Mouse (Mus musculus) heart, embryonic 15.5 days (tissue): ENCODE results near the gene Rnf151. TPM values are rescaled to one million over a fixed set of nuclear protein-coding genes. Genes with fewer than 3 reads are reported as not detected.
A peak's percentile ranks its signal among the peaks of the same experiment; 100 is the strongest.

ENCODE experiments used
- ATAC-seq: fragments of 200-750 bp; cut with Nextera tagmentation; replicated peaks from 2 replicates; pipeline ENCODE4 v1.8.0; 2017; ENCODE audit warnings: low read depth, moderate TSS enrichment; ENCODE audit not compliant: insufficient number of reproducible peaks, insufficient read depth, low FRiP score
- H3K27ac ChIP-seq: fragments of 300-500 bp; sonication (generic); 2 replicates; pipeline ENCODE4 v1.5.1; 2015; ENCODE audit warnings: mild to moderate bottlenecking, inconsistent platforms
- H3K27me3 ChIP-seq: fragments of 300-500 bp; sonication (generic); 2 replicates; pipeline ENCODE4 v1.6.1; 2015; ENCODE audit warnings: inconsistent platforms
- H3K36me3 ChIP-seq: fragments of 300-500 bp; sonication (generic); 2 replicates; pipeline ENCODE4 v1.6.1; 2015; ENCODE audit warnings: mild to moderate bottlenecking, inconsistent platforms
- H3K4me1 ChIP-seq: fragments of 300-500 bp; sonication (generic); replicated peaks from 2 replicates; pipeline ENCODE4 v1.6.1; 2015; ENCODE audit warnings: inconsistent platforms
- H3K4me2 ChIP-seq: fragments of 300-500 bp; sonication (generic); 2 replicates; pipeline ENCODE4 v1.6.1; 2015; ENCODE audit warnings: inconsistent platforms, mild to moderate bottlenecking, moderate library complexity
- H3K4me3 ChIP-seq: fragments of 300-500 bp; sonication (generic); 2 replicates; pipeline ENCODE4 v1.5.1; 2015; ENCODE audit warnings: mild to moderate bottlenecking, inconsistent platforms
- H3K9ac ChIP-seq: fragments of 300-500 bp; sonication (generic); 2 replicates; pipeline ENCODE4 v1.6.1; 2015; ENCODE audit warnings: mild to moderate bottlenecking, inconsistent platforms
- H3K9me3 ChIP-seq: fragments of 300-500 bp; sonication (generic); replicated peaks from 2 replicates; pipeline ENCODE4 v1.6.1; 2016; ENCODE audit warnings: inconsistent platforms
- WGBS: fragments of 180-500 bp; shearing (Covaris S2); methylation state at CpG from one replicate; pipeline ENCODE4 v1.1.7; 2015; ENCODE audit warnings: mixed read lengths; 5-methylcytosine and 5-hydroxymethylcytosine counted together
- polyA plus RNA-seq: library from polyadenylated mRNA; unstranded; fragments of >200 nt; fragmentation: Nextera tagmentation; extraction: Ambion mirVana; gene quantifications from 2 replicates; pipeline ENCODE4 v1.2.1, GENCODE M21; 2015

Rnf151 gene
- polyA plus RNA-seq, 1 experiment from 2014 or later = not detected

DNA sequence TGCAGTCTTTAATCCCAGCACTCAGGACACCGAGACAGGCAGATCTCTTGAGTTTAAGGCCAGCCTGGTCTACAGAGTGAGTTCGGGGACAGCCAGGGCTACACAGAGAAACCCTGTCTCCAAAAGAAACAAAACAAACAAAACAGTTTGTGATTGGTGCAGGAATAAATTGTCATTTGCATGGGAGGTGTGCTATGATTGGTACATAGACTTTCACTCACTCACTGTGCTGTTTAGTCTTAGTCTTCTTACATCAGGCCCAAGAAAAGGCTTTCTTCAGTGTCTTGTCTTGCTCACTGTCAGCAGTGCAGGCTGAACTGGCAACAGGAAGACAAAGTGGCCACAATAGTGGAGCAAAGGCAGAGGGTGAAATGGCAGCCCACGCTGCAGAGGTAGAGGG is 26.5 kb upstream of the Rnf151 start:
- Histone ChIP-seq H3K27me3 (0 out of 2 replicates have a peak, but pooled peaks cover 9% of the 10 kb centered on the region), H3K27ac (no peak overlapping the region), H3K4me2 (no peak overlapping the region), H3K4me3 (no peak overlapping the region), H3K36me3 (0 out of 2 replicates have a peak, but pooled peaks cover 11% of the 10 kb centered on the region), H3K9me3 (no peaks in the 10 kb centered on the region), H3K9ac (no peak overlapping the region), H3K4me1 (no peaks in the 10 kb centered on the region)
- no peak for ATAC-seq
- 67% methylated on average over 3 of the region's 3 CpGs for WGBS

DNA sequence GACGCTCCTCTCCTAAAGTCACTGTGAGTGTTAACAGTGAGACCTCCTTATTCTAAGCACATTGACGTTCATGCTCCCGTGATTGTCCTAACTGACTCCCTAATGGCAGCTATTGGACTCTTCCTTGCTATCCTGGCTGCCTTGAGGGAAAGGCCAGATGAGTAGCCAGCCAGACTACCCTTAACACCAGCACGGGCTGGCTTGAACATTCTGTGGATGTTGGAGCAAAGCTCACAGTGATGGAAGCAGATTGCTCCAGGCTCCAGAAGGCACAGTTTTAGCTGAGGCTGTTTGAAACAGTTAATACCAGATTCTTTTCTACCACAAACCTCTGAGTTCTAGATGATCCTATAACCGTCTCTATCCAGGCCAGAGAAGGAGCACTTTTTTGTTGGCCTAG is 26.0 kb upstream of the Rnf151 start:
- Histone ChIP-seq H3K4me2 (no peak overlapping the region), H3K9me3 (no peaks in the 10 kb centered on the region), H3K4me3 (no peak overlapping the region), H3K9ac (no peak overlapping the region), H3K27ac (no peak overlapping the region), H3K27me3 (0 out of 2 replicates have a peak, but pooled peaks cover 6% of the 10 kb centered on the region), H3K36me3 (0 out of 2 replicates have a peak, but pooled peaks cover 11% of the 10 kb centered on the region), H3K4me1 (no peaks in the 10 kb centered on the region)
- ATAC-seq = no peak
- 65% methylated on average over 5 of the region's 5 CpGs for WGBS

DNA sequence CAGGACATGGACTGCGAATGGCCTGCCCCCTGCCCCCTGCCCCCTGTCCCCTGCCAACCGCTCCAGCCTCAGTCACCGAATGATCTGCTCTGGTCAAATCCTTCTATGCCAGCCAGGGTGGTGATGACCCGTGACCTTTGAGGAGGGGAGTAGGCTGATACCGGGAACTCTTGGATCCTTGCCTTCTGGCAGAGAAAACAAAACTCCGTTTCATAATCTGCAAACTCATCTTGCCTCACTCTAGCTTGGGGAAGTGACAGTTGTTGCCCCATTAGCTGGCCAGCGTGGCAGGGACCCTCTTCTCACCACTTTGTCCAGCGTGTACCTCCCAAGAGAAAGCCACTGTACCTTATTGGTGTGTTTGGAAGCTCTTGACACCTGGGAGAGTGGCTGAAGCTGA is 24.4 kb upstream of the Rnf151 start:
- Histone ChIP-seq H3K27ac (no peak overlapping the region), H3K4me3 (no peak overlapping the region), H3K27me3 (0 out of 2 replicates have a peak, but pooled peaks cover 6% of the 10 kb centered on the region), H3K4me2 (no peak overlapping the region), H3K9me3 (no peaks in the 10 kb centered on the region), H3K4me1 (peaks cover 5% of the 10 kb centered on the region), H3K9ac (no peak overlapping the region), H3K36me3 (0 out of 2 replicates have a peak, but pooled peaks cover 11% of the 10 kb centered on the region)
- 73% methylated on average over 8 of the region's 8 CpGs for WGBS
- ATAC-seq = no peak

DNA sequence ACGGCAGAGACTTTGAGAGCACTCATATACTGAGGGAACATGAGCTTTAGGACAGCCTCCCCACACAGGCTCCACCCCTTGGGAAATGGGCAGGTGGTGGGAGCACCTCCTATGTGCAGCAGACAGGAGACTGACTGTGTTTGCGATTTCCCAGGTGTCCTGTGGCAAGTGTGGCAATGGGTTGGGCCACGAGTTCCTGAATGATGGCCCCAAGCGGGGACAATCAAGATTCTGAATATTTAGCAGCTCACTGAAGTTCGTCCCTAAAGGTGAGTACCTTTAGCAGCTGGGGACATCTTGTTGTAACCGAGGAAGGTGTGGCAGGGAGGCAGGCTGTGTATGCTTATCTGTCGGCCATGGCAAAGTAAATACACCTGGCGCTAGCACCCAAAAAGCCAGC is 22.1 kb upstream of the Rnf151 start:
- H3K27ac ChIP-seq = no peak overlapping the region
- H3K27me3 ChIP-seq = no peaks in the 10 kb centered on the region
- H3K9ac ChIP-seq = no peak overlapping the region
- H3K4me1 ChIP-seq = peaks cover 16% of the 10 kb centered on the region
- H3K9me3 ChIP-seq = no peaks in the 10 kb centered on the region
- H3K36me3 ChIP-seq = 0 out of 2 replicates have a peak, but pooled peaks cover 11% of the 10 kb centered on the region
- no peak overlapping the region for H3K4me3 ChIP-seq
- no peak overlapping the region for H3K4me2 ChIP-seq
- ATAC-seq = no peak
- WGBS = 84% methylated on average over 8 of the region's 8 CpGs

DNA sequence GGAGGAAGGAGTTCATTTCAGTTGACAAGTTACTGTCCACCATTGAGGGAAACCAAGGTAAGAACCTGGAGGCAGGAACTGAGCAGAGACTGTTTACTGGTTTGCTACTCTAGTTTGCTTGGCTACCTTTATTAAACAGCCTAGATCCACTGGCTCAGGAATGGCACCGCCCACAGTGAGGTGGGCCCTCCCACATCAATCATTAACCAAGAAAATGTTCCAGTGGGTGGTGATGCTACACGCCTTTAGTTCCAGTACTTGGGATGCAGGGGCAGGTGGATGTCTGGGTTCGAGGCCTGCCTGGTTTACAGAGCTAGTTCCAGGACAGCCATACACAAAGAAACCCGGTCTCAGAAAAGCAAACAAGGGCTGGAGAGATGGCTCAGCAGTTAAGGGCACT is 20.4 kb upstream of the Rnf151 start:
- H3K27ac ChIP-seq = no peak overlapping the region
- no peaks in the 10 kb centered on the region for H3K27me3 ChIP-seq
- H3K4me3 ChIP-seq = no peak overlapping the region
- WGBS = 81% methylated on average over 4 of the region's 4 CpGs
- no peak overlapping the region for H3K9ac ChIP-seq
- peaks cover 16% of the 10 kb centered on the region for H3K4me1 ChIP-seq
- no peaks in the 10 kb centered on the region for H3K9me3 ChIP-seq
- H3K4me2 ChIP-seq = no peak overlapping the region
- H3K36me3 ChIP-seq = 0 out of 2 replicates have a peak, but pooled peaks cover 11% of the 10 kb centered on the region
- no peak for ATAC-seq

DNA sequence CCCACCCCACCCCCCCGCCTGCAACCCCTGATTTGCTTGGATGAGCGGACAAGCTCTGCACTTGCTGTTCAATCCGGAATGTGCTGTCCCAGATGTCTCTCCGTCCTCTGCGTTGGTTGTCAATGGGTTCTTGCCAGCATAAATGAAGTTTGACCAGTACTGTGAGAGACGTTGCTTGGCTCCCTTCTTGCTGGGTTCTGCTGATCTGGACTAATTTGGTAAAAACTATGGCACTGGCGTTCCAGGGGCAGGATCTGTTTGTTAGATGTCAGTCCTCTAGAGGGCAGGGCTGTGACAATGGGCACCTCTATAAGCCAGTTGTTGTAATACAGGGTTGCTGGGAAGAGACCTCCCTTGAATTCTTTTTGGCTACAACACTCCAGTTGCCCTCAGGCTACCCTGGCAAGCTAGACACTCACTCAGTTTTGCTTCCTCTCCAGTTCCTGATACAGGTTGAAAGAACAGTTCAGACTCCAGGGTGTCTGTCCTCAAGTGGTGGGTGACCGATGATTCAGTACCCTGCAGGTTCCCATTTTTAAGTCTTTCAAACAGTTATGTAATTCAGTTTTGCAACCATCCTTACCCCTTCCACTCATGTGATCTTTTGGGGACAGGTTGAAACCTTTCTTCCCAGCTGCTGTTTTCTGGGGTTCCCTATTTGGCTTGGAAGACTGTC is 19.4 kb upstream of the Rnf151 start:
- peak overlapping the region; percentile 75 for H3K4me2 ChIP-seq
- H3K27me3 ChIP-seq = no peaks in the 10 kb centered on the region
- peak overlapping the region; percentile 58 for H3K9ac ChIP-seq
- no peak for ATAC-seq
- peak overlapping the region; percentile 56 for H3K4me3 ChIP-seq
- H3K4me1 ChIP-seq = peaks cover 23% of the 10 kb centered on the region
- no peak overlapping the region for H3K27ac ChIP-seq
- WGBS = 22% methylated on average over 8 of the region's 8 CpGs
- H3K36me3 ChIP-seq = 0 out of 2 replicates have a peak, but pooled peaks cover 11% of the 10 kb centered on the region
- no peaks in the 10 kb centered on the region for H3K9me3 ChIP-seq

DNA sequence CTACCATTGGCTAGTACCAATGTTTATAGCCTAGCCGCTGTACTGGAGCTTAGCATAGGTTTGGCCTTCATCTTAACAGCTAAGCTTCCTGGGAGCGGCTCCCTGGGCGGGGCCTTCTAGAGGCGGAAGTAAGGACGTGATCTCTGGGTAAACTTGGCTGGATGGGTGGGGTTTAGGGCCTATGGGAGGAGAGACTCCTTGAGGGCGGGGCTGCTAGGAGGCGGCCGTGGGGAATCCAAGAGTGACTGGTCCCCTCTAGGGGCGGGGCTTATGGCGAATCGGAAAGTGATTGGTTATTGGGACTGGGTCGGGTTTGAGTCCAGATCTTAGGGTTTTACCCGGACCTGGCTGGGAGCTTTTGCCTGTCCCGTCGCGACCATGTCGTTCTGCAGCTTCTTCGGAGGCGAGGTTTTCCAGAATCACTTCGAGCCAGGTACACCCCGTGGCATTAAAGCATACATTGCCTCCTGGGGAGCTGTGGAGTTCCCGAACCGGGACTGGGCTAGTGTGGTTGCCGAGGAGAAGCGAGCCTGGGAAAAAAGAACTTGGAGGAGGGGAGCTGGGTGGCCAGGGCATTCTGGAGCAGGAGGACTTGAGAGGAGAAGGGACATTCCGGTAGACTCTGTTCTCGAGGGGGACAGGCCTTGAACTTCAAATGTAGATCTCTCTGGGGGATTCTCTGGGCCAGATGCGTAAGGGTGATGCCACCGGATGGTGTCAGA is 18.6 kb upstream of the Rnf151 start, which contains the start of gene Msrb1:
Gene Msrb1 (plus strand): TSS at position 313 of the 722 bp plus-strand sequence.
- Histone ChIP-seq H3K4me1 (peaks cover 30% of the 10 kb centered on the region), H3K36me3 (0 out of 2 replicates have a peak, but pooled peaks cover 11% of the 10 kb centered on the region), H3K4me2 (peak within 1 kb of the TSS; percentile 75), H3K27ac (peak within 1 kb of the TSS; percentile 67), H3K4me3 (peak within 1 kb of the TSS; percentile 56), H3K9ac (peak within 1 kb of the TSS; percentile 58), H3K9me3 (no peaks in the 10 kb centered on the region), H3K27me3 (no peaks in the 10 kb centered on the region)
- under 1% methylated on average over 29 of the region's 29 CpGs for WGBS
- ATAC-seq = peak; percentile 97

DNA sequence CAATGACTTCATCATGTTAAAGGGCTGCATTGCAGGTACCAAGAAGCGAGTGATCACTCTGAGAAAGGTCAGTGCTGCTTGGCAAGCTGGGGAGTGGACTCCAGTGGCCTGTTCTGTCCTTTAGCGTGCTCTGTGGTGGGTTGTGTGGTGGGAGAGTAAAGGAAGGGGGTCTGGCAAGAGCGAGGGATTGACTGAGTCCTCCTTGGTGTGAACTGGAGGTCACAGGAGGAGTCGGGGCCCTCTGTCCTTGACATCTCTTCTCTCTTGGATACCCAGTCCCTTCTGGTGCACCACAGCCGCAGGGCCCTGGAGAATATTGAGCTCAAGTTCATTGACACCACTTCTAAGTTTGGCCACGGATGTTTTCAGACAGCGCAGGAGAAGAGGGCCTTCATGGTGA is 17.6 kb upstream of the Rnf151 start:
- no peak overlapping the region for H3K9ac ChIP-seq
- no peaks in the 10 kb centered on the region for H3K27me3 ChIP-seq
- H3K4me2 ChIP-seq = no peak overlapping the region
- WGBS = 87% methylated on average over 7 of the region's 7 CpGs
- ATAC-seq = no peak
- no peak overlapping the region for H3K27ac ChIP-seq
- peaks cover 31% of the 10 kb centered on the region for H3K4me1 ChIP-seq
- H3K36me3 ChIP-seq = 0 out of 2 replicates have a peak, but pooled peaks cover 5% of the 10 kb centered on the region
- no peak overlapping the region for H3K4me3 ChIP-seq
- H3K9me3 ChIP-seq = no peaks in the 10 kb centered on the region

DNA sequence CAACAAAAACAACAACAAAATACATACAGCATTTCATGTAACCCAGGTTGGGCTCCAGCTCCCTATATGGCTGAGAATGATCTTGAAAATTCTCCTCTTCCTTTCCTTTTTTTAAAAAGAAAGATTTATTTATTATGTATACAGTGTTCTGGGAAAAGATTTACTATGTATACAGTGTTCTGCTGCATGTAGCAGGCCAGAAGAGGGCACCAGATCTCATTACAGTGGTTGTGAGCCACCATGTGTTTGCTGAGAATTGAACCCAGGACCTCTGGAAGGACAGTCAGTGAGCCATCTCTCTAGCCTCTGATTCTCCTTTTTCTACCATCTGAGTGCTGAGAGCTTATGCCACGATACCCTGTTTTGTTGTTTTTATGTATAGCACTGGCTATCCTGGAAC is 16.6 kb upstream of the Rnf151 start:
- no peak overlapping the region for H3K27ac ChIP-seq
- no peak for ATAC-seq
- no peaks in the 10 kb centered on the region for H3K9me3 ChIP-seq
- 72% methylated on average over 1 of the region's 1 CpGs for WGBS
- H3K4me3 ChIP-seq = no peak overlapping the region
- H3K27me3 ChIP-seq = no peaks in the 10 kb centered on the region
- no peak overlapping the region for H3K9ac ChIP-seq
- H3K4me2 ChIP-seq = no peak overlapping the region
- H3K4me1 ChIP-seq = peaks cover 31% of the 10 kb centered on the region
- no peaks in the 10 kb centered on the region for H3K36me3 ChIP-seq

DNA sequence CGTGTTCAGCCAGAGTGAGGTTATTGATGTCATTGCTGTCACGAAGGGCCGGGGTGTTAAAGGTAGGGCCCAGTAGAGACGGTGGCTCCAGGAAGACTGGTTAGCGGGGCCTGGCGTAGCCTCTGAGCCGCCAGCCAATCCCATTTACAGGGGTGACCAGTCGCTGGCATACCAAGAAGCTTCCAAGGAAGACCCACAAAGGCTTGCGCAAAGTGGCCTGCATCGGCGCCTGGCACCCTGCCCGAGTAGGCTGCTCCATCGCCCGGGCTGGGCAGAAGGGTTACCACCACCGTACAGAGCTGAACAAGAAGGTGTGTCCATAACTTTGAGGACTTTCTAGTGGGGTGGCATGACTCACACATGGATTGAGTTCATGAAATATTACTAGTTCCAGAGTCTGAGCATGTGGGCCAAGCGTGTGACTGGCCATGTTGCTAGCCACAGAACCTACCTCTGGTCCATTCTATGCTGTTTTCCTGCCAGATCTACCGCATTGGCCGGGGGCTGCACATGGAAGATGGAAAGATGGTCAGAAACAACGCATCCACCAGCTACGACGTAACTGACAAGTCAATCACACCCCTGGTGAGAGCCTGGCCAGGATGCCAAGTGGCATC is 15.7 kb upstream of the Rnf151 start:
- Histone ChIP-seq H3K27ac (no peak overlapping the region), H3K9ac (no peak overlapping the region), H3K4me3 (no peak overlapping the region)

DNA sequence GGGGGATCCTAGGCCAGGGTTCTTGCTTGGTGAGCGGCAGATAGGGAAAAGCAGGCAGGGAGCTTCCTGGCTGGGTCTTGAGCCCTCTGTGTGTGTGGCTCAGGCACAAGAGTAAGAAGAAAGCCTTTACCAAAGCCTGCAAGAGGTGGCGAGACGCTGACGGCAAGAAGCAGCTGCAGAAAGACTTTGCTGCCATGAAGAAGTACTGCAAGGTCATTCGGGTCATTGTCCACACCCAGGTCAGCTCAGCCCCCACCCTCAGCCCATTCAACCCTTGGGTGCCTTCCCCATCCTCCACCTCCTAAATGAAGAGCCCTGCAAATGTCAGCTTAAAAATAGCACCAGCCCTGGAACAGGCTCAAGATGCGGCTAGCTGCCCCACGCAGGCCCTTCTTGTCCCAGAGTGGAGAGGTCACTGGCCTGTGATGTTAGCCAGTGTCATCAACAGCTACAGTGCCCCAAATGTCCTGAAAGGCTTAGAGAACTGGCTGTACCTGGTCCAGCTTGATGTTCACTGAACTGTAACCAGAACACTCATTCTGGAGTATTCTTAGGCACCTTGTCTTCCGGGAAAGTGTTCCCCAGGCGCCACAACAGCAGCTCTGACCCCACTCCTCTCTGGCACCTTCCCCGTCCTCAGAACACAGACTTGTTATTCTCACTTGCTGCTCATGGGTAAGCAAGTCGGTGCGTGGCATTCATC is 14.5 kb upstream of the Rnf151 start:
- Histone ChIP-seq H3K4me2 (no peak overlapping the region), H3K27me3 (no peaks in the 10 kb centered on the region; the same call in 1 of the 2 replicates), H3K36me3 (no peaks in the 10 kb centered on the region), H3K9ac (no peak overlapping the region), H3K9me3 (no peaks in the 10 kb centered on the region), H3K27ac (peak overlapping the region; percentile 79), H3K4me1 (peaks cover 27% of the 10 kb centered on the region), H3K4me3 (no peak overlapping the region)
- ATAC-seq = no peak
- 59% methylated on average over 12 of the region's 12 CpGs for WGBS

More for the DNA sequence above, 15.7 kb upstream of the Rnf151 start:
- H3K36me3 ChIP-seq = no peaks in the 10 kb centered on the region
- H3K9me3 ChIP-seq = no peaks in the 10 kb centered on the region
- ATAC-seq = no peak
- no peak overlapping the region for H3K4me2 ChIP-seq
- whole genome bisulfite sequencing = 90% methylated on average over 21 of the region's 21 CpGs
- H3K27me3 ChIP-seq = no peaks in the 10 kb centered on the region
- peaks cover 31% of the 10 kb centered on the region for H3K4me1 ChIP-seq
